Mouse (Mus musculus) CD4-positive, CD25-positive, alpha-beta regulatory T cell, adult 2 months (primary cell): Measurements from ENCODE around the gene Map3k14.
A peak's percentile ranks its signal among the peaks of the same experiment; 100 is the strongest.
"Not testable (repeated sequence)": the region's sequence is repeated elsewhere in the genome, so short reads cannot be mapped to it uniquely, and the experiment has no call there.

Experiments used
- DNase-seq: peaks from one replicate; pipeline ENCODE4 v3.0.0-alpha.2; 2012; ENCODE audit warnings: low read depth, low spot score

The Map3k14 gene

GRCm38 (mm10) chr11:103246731-103247290 is 20.5 kb downstream of the Map3k14 start:
- no peak for DNase-seq

DNA sequence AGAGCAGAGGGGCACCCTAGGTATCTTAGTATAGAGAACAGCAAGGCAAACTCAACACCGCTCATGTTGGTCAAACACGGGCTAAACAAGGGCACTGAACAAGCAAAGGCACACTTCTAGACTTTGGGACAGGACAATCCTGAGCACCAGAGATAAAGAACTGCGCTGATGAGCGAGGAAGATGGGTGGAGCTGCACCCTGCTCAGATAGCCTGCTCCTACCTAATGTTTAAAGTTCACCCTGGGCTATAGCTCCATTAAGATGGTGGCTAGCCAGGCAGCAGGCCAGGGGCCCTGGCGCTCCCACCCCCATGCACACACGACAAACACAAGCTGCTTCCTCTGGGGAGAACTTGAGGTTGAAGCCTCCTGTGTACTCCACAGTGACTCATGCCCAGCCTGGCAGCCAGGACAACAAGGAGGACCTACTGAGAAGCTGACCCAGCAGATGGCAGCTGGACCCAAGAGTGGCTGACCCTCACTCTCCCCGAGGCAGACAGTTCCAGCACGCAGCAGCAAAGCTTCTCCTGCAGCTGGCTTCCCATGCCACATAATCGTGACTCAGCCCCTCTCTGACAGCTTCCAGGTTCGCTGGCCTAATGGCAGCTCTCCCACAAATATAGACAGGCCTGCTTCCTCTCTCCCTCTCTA is 21.1 kb downstream of the Map3k14 start:
- no peak for DNase-seq

DNA sequence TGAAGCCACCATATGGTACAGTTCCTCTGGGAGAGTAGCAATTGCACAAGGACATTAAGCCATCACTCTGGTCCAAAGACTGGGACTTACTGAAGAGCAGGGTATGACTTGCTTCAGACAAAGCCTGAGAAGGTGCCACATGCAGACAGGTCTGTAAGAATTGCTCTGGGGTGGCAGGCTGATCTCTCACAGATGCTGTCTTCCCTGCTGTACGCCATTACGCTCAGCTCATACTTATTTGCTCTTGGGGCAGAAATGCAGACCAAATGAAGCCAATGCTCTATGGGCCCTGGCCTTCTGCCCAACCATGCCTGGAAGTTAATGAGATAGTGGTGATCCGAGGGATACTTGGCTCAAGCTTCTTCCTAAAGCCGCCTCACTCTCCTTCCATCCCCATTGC is 22.4 kb downstream of the Map3k14 start:
- no peak for DNase-seq

DNA sequence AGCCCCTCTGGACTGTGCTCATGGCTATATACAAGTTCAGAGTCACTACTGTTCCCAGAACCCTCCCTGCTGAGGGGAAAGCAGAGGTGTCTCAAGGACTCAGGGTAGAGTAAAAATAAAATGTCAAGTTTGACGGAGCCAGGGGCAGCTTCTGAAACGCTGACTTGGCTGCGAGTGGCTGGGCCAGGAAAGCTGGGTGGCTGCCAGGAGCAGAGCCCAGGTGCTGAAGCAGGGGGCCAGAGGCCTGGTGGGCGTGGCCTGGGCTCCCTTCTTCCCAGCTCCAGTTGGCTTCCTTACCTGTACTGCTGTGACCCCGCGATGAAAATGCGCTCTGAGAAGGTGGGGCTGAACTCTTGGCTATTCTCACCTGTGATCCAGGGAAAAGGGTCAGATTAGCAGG is 26.5 kb downstream of the Map3k14 start:
- DNase-seq, result no peak

- DNase-seq, result peak; percentile 36
Observed at GRCm38 (mm10) chr11:103237757-103238156, 29.5 kb downstream of the Map3k14 start.

- DNase-seq, result no peak
Observed at GRCm38 (mm10) chr11:103236903-103237302, 30.4 kb downstream of the Map3k14 start.

DNA sequence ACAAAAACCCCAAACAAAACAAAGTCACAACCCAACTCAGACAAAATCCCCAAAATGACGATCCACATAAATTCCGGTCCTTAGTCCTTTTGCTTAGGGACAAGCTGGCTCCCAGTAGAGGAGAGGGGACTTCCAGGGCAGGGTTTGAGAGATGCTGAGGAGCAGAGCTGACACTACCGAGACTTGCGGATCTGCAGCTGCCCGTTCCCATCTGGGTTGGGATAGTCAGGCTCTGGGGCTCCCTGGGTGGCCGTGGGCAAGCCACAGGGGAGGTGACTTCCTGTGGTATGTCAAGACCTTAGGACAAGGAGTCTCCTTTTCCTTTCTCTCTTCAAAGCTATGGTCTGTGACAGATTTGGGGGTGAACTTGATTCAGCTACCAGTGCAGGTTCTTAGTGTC is 30.8 kb downstream of the Map3k14 start:
- no peak for DNase-seq

DNA sequence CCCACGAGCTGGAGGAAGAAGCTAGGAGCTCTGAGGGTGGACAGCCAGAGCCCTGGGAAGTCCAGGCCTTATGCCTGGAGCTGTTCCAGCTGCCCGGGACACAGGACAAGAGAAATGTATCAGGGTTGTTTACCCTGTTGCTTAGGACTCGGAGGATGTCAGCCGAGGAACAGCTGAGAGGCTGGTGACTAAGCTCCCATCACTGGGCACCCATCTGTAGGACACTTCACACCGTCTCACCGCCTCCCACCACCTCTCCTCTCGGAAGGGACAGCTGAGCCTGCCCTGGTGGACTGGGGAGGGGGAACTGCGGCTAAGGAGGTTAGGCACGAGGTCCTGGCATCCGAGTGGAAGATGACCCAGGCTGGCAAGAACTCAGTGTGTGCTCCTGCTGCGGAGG is 31.6 kb downstream of the Map3k14 start:
- no peak for DNase-seq

- DNase-seq, result no peak
Observed at GRCm38 (mm10) chr11:103234447-103234846, 32.8 kb downstream of the Map3k14 start.

DNA sequence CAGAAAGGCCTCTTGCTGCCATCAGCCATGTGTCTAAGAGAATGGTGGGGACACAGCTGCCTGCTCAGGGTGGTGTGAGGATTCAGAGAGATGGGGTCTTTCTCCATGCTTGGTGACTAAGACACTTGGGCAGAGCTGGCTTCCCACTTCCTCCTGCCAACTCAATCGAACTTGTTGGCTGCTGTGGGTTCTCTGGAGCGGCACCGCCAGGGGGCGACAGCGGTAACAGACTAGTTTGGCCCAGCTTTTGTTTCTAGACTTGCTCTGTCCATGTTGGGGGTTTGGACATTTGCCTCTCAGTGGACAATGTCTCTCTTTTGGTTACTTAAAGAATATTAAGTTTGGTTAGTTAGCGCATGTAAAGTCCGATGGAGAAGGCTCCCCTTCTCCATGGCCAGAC is 34.3 kb downstream of the Map3k14 start:
- DNase-seq, result peak; percentile 87

- DNase-seq, result no peak
Observed at GRCm38 (mm10) chr11:103231367-103231766, 35.9 kb downstream of the Map3k14 start.

DNA sequence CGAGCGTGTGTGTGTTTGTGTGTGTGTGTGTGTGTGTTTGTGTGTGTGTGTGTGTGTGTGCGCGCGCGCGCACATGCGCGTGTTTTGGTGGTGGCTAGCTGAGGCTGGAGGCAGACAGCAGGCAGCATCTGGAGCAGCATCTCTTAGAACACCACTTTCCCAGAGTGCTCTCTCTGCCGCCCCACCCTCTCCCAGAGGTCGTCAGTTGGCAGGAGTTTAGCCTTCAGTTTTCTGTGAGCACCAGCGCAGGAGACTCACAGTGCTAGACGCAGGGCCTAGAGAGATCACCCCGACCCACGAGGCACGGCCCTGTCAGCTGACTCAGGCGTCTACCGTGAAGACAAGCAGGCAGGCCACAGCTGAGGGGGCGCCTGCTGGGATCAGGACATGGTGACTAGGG is 36.6 kb downstream of the Map3k14 start:
- no peak for DNase-seq

DNA sequence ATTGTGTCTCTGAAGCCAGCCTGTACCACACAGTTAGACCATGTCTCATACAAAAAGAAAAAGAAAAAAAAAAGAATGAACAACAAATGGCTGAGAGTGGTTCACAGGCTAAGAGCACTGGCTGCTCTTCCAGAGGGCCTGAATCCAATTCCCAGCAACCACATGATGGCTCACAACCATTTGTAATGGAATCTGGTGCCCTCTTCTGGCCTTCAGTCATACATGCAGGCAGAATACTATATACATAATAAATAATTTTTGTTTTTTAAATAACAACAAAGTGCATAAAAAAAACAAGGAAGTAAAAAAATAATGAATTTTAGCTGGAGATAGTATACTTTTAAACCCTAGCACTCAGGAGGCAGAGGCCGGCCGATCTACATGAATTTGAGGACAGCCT is 37.7 kb downstream of the Map3k14 start:
- peak; percentile 27 for DNase-seq

DNA sequence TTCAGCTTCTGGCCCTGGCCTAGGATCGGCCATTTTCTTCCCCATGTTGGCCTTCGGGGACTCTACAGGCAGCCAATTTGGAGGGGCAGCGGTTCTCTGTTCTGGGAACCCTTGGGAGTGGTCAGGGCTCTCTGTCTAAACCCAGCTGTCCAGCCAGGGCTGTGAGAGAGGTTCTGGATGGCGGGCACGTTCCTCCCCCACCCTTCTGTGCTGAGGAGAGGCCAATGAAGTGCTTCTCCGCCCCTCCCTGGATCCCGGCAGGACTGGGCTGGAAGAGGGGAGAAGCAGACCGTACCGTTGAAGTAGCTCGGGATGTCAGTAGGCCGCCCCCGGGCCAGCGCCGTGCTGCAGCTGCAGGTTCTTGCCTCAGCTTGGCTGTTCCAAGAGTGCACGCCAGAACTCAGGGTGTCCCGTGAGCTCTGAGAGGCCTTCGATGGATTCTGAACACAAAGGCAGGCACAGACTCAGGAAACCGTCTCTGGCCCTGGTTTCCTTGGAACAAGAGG is 43.3 kb downstream of the Map3k14 start:
- DNase-seq, result no peak

- DNase-seq, result no peak
Observed at GRCm38 (mm10) chr11:103223444-103223843, 43.8 kb downstream of the Map3k14 start.

GRCm38 (mm10) chr11:103222718-103223117 is 44.6 kb downstream of the Map3k14 start:
- DNase-seq, result not testable (repeated sequence)

- no peak for DNase-seq
Observed at GRCm38 (mm10) chr11:103221437-103221836, 45.8 kb downstream of the Map3k14 start.

- no peak for DNase-seq
Observed at GRCm38 (mm10) chr11:103219995-103220394, 47.3 kb downstream of the Map3k14 start.

DNA sequence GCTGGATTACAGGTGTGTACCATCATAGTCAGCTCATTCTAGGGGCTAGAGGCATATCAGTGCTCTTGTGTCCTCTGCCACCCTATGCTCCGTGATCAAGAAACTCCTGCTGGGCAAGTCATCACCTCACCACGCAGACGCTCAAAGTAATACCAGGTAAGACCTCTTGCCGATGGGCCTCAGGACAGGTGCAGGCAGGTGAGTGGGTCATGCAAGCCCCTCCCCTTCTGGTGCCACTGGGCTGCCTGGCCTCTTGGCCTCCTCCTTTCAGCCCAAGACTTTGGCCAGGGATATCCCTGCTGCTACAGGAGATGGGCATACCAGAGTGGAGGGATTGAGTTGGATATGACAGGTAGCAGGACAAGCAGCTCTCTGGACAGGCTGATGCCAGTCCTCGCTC is 48.0 kb downstream of the Map3k14 start:
- no peak for DNase-seq

GRCm38 (mm10) chr11:103218517-103218901 is 48.8 kb downstream of the Map3k14 start:
- no peak for DNase-seq

- DNase-seq, result peak; percentile 89
Observed at GRCm38 (mm10) chr11:103217790-103218516, 49.3 kb downstream of the Map3k14 start, which contains the start of gene Spata32. Gene Spata32, minus strand, starts transcription at chr11:103218432.

DNA sequence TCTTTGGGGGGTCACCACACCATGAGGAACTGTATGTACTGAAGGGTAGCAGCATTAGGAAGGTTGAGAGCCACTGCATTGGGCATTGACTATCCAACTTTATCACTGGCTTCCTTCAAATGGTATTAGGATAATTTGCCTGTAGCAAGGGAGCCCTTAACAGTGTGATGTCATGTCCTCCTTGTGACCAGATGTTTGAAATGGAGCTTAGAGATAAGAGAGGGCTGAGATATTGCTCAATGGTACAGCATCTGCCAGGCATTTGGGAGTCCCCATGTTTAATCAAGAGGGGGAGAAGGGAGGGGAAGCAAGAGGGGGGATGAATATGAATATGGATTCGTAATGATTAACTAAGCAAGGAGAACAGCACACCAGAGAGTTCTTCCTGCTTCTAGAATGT is 51.9 kb downstream of the Map3k14 start:
- no peak for DNase-seq

DNA sequence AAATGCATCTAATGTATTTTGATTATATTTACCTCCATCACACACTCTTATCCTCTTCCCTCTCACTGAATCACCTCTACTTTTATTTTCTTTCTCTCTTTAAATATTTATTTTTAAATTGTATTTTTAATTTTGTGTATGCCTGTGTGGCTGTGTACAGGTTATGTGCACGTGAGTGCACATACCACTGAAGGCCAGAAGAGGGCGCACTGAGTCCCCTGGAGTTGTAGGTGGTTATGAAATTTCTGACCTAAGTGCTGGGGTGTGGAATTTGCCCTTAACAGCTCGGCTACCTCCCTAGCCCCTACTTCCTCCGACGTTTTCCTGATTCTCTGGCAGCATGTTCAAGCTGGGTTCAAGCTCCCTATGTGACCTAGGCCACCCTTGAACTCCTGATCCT is 53.6 kb downstream of the Map3k14 start:
- peak; percentile 39 for DNase-seq
